Mouse (Mus musculus) testis, adult 2 months (tissue): Measurements from ENCODE around the gene Fam131c. TPM values are rescaled to one million over a fixed set of nuclear protein-coding genes. Genes with fewer than 3 reads are reported as not detected.

ENCODE experiments used
- H3K27ac ChIP-seq: fragments of 200-500 bp; 2 replicates; pipeline ENCODE4 v1.5.1; 2012; ENCODE audit warnings: low read depth, low read length; ENCODE audit not compliant: control insufficient read depth, insufficient read depth
- H3K27me3 ChIP-seq: fragments of 200-500 bp; 2 replicates; pipeline ENCODE4 v1.6.1; 2012; ENCODE audit warnings: mild to moderate bottlenecking, low read length, moderate library complexity; ENCODE audit not compliant: control insufficient read depth, insufficient read depth
- H3K36me3 ChIP-seq: fragments of 200-500 bp; 2 replicates; pipeline ENCODE4 v1.6.1; 2012; ENCODE audit warnings: mild to moderate bottlenecking, low read length; ENCODE audit not compliant: control insufficient read depth, insufficient read depth
- H3K4me1 ChIP-seq: fragments of 200-500 bp; 2 replicates; pipeline ENCODE4 v1.6.1; 2012; ENCODE audit warnings: low read length; ENCODE audit not compliant: control insufficient read depth, insufficient read depth
- H3K4me3 ChIP-seq: fragments of 200-500 bp; 2 replicates; pipeline ENCODE4 v1.5.1; 2012; ENCODE audit warnings: low read depth, mild to moderate bottlenecking, low read length, moderate library complexity, mixed read lengths; ENCODE audit not compliant: control insufficient read depth
- CTCF ChIP-seq: fragments of 200-500 bp; IDR thresholded peaks from 2 replicates; pipeline ENCODE4 v1.5.1; 2012; ENCODE audit warnings: low read depth, mild to moderate bottlenecking, inconsistent platforms, low read length, moderate library complexity; ENCODE audit not compliant: control insufficient read depth, insufficient read depth, insufficient replicate concordance
- POLR2A ChIP-seq: fragments of 200-500 bp; IDR thresholded peaks from 2 replicates; pipeline ENCODE4 v1.6.1; 2012; ENCODE audit warnings: low read depth, mild to moderate bottlenecking, inconsistent platforms, low read length, moderate library complexity; ENCODE audit not compliant: control insufficient read depth
- polyA plus RNA-seq: library from polyadenylated mRNA; depleted of rRNA; stranded (reverse); fragments of >200 nt; gene quantifications from 2 replicates; pipeline ENCODE4 v1.2.3, GENCODE M21; 2012

Fam131c gene
- polyA plus RNA-seq, 1 experiment: 7.9 TPM

DNA sequence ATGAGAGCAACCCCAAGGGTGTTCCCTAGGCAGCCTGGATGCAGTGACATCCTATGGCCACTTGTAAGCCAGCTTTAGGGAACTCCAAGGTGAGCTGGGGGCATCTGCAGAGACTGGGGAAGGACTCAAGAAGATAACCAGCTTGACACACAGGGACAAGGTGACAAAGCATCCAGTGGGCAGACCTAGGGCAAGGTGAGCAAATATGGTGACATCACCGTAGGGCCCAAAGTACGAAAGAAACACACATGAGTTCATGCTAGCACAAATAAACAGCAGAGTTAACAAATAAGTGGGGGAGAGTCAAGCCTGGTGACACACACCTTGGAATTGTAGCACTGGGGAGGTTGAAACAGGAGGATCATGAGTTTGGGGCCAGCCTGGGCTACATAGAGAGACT is 36.6 kb upstream of the Fam131c start:
- Histone ChIP-seq H3K27ac (no peak overlapping the region), H3K4me3 (no peak overlapping the region), H3K27me3 (no peaks in the 10 kb centered on the region), H3K4me1 (no peaks in the 10 kb centered on the region; the same call in 1 of the 2 replicates), H3K36me3 (no peaks in the 10 kb centered on the region)
- TF ChIP-seq POLR2A: no peak
- no peak for TF ChIP-seq CTCF

DNA sequence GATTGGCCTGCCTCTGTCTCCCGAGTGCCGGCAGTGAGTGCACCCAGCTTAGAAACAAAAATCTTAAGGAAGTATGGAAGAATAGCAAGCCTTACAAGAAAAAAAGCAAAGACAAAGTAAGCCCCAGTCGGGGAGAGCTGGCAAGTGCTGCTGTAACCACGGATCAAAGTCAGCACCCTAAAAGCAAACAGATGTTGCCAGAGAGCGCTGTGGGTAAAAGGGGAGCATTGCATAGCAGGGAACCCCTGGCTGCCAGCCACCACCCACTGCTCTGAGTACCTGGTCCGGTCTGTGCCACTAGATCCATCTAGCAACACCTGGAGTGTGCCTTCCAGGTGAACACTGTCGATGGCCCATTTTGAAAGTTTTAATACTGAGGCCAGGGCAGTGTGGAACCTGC is 35.8 kb upstream of the Fam131c start:
- TF ChIP-seq CTCF (no peak), POLR2A (no peak)
- Histone ChIP-seq H3K4me1 (no peaks in the 10 kb centered on the region; the same call in 1 of the 2 replicates), H3K27ac (no peak overlapping the region), H3K27me3 (no peaks in the 10 kb centered on the region), H3K36me3 (no peaks in the 10 kb centered on the region), H3K4me3 (no peak overlapping the region)

- H3K4me1 ChIP-seq: peaks cover 2% of the 10 kb centered on the region; the same call in 1 of the 2 replicates
These were observed 33.3 kb upstream of the Fam131c start for GRCm38 (mm10) chr4:141334695-141335094.

DNA sequence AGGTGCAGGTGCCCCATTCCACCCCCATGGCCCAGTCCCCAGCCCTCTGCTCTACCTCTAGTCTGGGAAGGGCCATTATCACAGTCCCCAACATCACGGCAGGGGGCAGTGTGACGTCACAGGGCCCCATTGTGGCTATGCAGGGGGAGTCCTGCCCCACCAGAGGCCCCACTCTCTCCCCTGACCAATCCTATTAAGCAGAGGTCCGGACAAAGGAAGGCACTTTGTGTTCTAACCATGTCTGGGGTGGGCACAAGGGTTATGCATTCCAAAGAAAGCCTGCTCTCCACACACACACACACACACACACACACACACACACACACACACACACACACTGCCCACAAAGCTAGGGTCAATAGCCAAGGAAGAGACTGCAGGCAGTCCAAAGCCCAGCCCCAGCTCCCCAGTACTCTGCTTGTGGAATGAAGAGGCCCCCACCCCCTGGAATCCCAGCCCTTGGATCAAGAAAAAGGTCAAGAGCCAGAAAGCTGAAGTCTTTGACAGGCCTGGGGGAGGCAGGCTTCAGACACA is 32.7 kb upstream of the Fam131c start:
- peak overlapping the region; percentile 66 for H3K4me3 ChIP-seq
- TF ChIP-seq CTCF: no peak
- no peak; the same call in 1 of the 2 replicates for TF ChIP-seq POLR2A
- peaks cover 2% of the 10 kb centered on the region; the same call in 1 of the 2 replicates for H3K4me1 ChIP-seq
- no peak overlapping the region for H3K27ac ChIP-seq
- no peaks in the 10 kb centered on the region for H3K36me3 ChIP-seq
- H3K27me3 ChIP-seq: no peaks in the 10 kb centered on the region

More at GRCm38 (mm10) chr4:141334695-141335094, 33.3 kb upstream of the Fam131c start:
- Histone ChIP-seq H3K27me3 (no peaks in the 10 kb centered on the region), H3K4me3 (peak overlapping the region; percentile 66), H3K36me3 (no peaks in the 10 kb centered on the region), H3K27ac (no peak overlapping the region)
- no peak for TF ChIP-seq CTCF
- no peak for TF ChIP-seq POLR2A

GRCm38 (mm10) chr4:141336196-141336595 is 31.8 kb upstream of the Fam131c start:
- Histone ChIP-seq H3K27me3 (no peaks in the 10 kb centered on the region), H3K4me3 (no peak overlapping the region), H3K36me3 (no peaks in the 10 kb centered on the region), H3K4me1 (peaks cover 2% of the 10 kb centered on the region; the same call in 1 of the 2 replicates), H3K27ac (no peak overlapping the region)
- no peak for TF ChIP-seq POLR2A
- TF ChIP-seq CTCF: no peak

GRCm38 (mm10) chr4:141337986-141338385 is 30.0 kb upstream of the Fam131c start:
- no peaks in the 10 kb centered on the region for H3K27me3 ChIP-seq
- peaks cover 2% of the 10 kb centered on the region; the same call in 1 of the 2 replicates for H3K4me1 ChIP-seq
- TF ChIP-seq CTCF (no peak), POLR2A (no peak)
- no peak overlapping the region for H3K27ac ChIP-seq
- no peak overlapping the region for H3K4me3 ChIP-seq
- H3K36me3 ChIP-seq: no peaks in the 10 kb centered on the region

DNA sequence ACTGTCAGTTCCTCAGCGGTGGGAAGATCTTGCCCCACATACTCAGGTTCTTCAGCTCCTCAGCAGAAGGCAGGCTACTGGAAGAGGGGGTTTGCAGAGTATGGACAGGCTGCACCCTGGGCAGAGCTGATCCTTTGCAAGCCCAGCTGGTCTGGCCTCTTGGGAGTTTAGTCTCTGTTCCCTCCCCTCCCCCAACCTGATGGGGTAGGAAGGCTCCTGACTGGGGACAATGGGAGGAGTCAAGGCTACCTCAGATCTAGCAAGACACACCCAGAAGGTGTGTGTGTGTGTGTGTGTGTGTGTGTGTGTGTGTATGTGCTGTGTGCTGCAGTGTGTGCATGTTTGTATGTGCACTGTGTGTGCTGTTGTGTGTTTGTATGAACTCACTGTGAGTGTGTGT is 29.2 kb upstream of the Fam131c start:
- TF ChIP-seq POLR2A (no peak), CTCF (no peak)
- H3K27ac ChIP-seq: no peak overlapping the region
- no peaks in the 10 kb centered on the region for H3K27me3 ChIP-seq
- H3K4me3 ChIP-seq: no peak overlapping the region
- H3K4me1 ChIP-seq: peaks cover 2% of the 10 kb centered on the region; the same call in 1 of the 2 replicates
- no peaks in the 10 kb centered on the region for H3K36me3 ChIP-seq

DNA sequence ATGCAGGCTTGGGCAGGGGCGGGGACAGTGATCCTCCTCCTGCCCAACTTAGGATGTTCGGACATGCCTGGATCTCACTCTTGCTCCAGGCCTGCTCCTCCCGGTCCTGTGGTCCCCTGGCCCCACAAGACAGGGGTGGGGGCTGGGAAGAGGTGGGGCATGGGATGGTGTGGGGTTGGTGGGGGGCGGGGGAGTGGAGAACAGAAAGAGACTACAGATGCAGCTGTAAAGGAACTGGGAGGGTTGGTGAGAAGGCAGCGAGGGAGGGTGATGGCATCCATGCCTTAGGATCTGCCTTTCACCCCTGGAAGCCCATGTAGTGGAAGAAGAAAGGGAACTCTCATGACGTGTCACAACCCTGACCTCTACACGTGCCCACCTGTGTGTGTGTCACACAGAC is 26.5 kb upstream of the Fam131c start:
- no peak overlapping the region for H3K27ac ChIP-seq
- no peaks in the 10 kb centered on the region for H3K36me3 ChIP-seq
- TF ChIP-seq POLR2A: no peak
- no peak for TF ChIP-seq CTCF
- H3K4me3 ChIP-seq: no peak overlapping the region
- H3K4me1 ChIP-seq: peaks cover 2% of the 10 kb centered on the region; the same call in 1 of the 2 replicates
- H3K27me3 ChIP-seq: no peaks in the 10 kb centered on the region
